8 mouse cellular contexts compared by ENCODE assay signal in genomic region chr7:97081959-97082218, GRCm38 (mm10). TPM values are rescaled to one million over a fixed set of nuclear protein-coding genes. Genes with fewer than 3 reads are reported as not detected.
DNase-seq lines count a peak whose midpoint lies in the region; ATAC-seq and TF ChIP-seq lines count a peak whose summit lies in the region.

No protein-coding gene starts in this region.

- no peaks in the 10 kb centered on the region for H3K9me3 ChIP-seq in heart, embryonic 12.5 days (replicated peaks)
- no peaks in the 10 kb centered on the region for H3K9me3 ChIP-seq in E14TG2a.4 (ENCODE audit: low read length)
- no peaks in the 10 kb centered on the region for H3K9me3 ChIP-seq in forebrain, postnatal 0 days (ENCODE audit: low read length)
- H3K9me3 ChIP-seq in liver, embryonic 16.5 days (replicated peaks; ENCODE audit: control insufficient read depth, low read length) = no peaks in the 10 kb centered on the region

- no peak for DNase-seq in heart, adult 11 months
- no peak for DNase-seq in forebrain, postnatal 0 days
- DNase-seq in embryo, embryonic 10 days (ENCODE audit: low spot score) = no peak
- no peak for DNase-seq in embryo, embryonic 10.5 days (ENCODE audit: low spot score)
- DNase-seq in cerebellum, postnatal 4 days (ENCODE audit: low spot score in 2 of 2) = no peak

- peak overlapping the region; percentile 69 for H3K4me2 ChIP-seq in heart, embryonic 12.5 days
- H3K4me2 ChIP-seq in forebrain, postnatal 0 days (ENCODE audit: low read depth) = peak overlapping the region; percentile 79
- peak overlapping the region; percentile 97 for H3K4me2 ChIP-seq in liver, embryonic 16.5 days (ENCODE audit: low read depth, low read length)

- peak overlapping the region; percentile 97 for H3K9ac ChIP-seq in heart, embryonic 12.5 days
- peak overlapping the region; percentile 92 for H3K9ac ChIP-seq in forebrain, postnatal 0 days
- H3K9ac ChIP-seq in liver, embryonic 16.5 days (ENCODE audit: low read depth, low read length) = peak overlapping the region; percentile 82

- H3K27ac ChIP-seq in heart, embryonic 12.5 days (ENCODE audit: poor library complexity, severe bottlenecking) = peak overlapping the region; percentile 94
- peak overlapping the region; percentile 83 for H3K27ac ChIP-seq in forebrain, postnatal 0 days (ENCODE audit: low read depth, low read length)
- peak overlapping the region; percentile 79 for H3K27ac ChIP-seq in liver, embryonic 16.5 days (ENCODE audit: low read length)

- peaks cover 19% of the 10 kb centered on the region for H3K4me1 ChIP-seq in heart, embryonic 12.5 days (replicated peaks)
- peaks cover 12% of the 10 kb centered on the region for H3K4me1 ChIP-seq in E14TG2a.4 (replicated peaks; ENCODE audit: low read depth, low read length)
- peaks cover 10% of the 10 kb centered on the region; the same call in 1 of the 2 replicates for H3K4me1 ChIP-seq in forebrain, postnatal 0 days (ENCODE audit: insufficient read depth)
- peaks cover 21% of the 10 kb centered on the region for H3K4me1 ChIP-seq in liver, embryonic 16.5 days (ENCODE audit: control insufficient read depth, low read depth, low read length)

- no peak for TF ChIP-seq CTCF in E14TG2a.4 (conservative IDR thresholded peaks at IDR 0.05; ENCODE audit: low read length)
- TF ChIP-seq CTCF in forebrain, postnatal 0 days (IDR thresholded peaks at IDR 0.05; ENCODE audit: low read depth) = no peak

- H3K36me3 ChIP-seq in heart, embryonic 12.5 days = no peaks in the 10 kb centered on the region
- no peaks in the 10 kb centered on the region for H3K36me3 ChIP-seq in E14TG2a.4 (ENCODE audit: insufficient read depth, low read length)
- no peaks in the 10 kb centered on the region for H3K36me3 ChIP-seq in forebrain, postnatal 0 days (ENCODE audit: insufficient read depth)
- no peaks in the 10 kb centered on the region for H3K36me3 ChIP-seq in liver, embryonic 16.5 days (ENCODE audit: control insufficient read depth, insufficient read depth)

- under 1% methylated on average over 37 of the region's 38 CpGs for WGBS in heart, embryonic 12.5 days
- 0% methylated on average over 20 of the region's 38 CpGs for WGBS in forebrain, postnatal 0 days
- 1% methylated on average over 30 of the region's 38 CpGs for WGBS in liver, embryonic 16.5 days (ENCODE audit: insufficient replicate concordance)

- no peaks in the 10 kb centered on the region for H3K27me3 ChIP-seq in heart, embryonic 12.5 days (replicated peaks)
- peaks cover 43% of the 10 kb centered on the region for H3K27me3 ChIP-seq in E14TG2a.4 (ENCODE audit: insufficient read depth, low read length)
- H3K27me3 ChIP-seq in forebrain, postnatal 0 days (ENCODE audit: insufficient read depth, low read length) = no peaks in the 10 kb centered on the region
- H3K27me3 ChIP-seq in liver, embryonic 16.5 days (ENCODE audit: control insufficient read depth, insufficient read depth, low read depth, low read length) = no peaks in the 10 kb centered on the region

- peak; percentile 62 for ATAC-seq in heart, embryonic 12.5 days (ENCODE audit: insufficient number of reproducible peaks, low FRiP score)
- no peak for ATAC-seq in forebrain, postnatal 0 days
- peak; percentile 38 for ATAC-seq in liver, embryonic 16.5 days (ENCODE audit: low read depth)

- peak overlapping the region; percentile 97 for H3K4me3 ChIP-seq in heart, embryonic 12.5 days
- peak overlapping the region; percentile 85 for H3K4me3 ChIP-seq in E14TG2a.4 (replicated peaks; ENCODE audit: low read length)
- peak overlapping the region; percentile 93 for H3K4me3 ChIP-seq in forebrain, postnatal 0 days (ENCODE audit: low read depth, low read length)
- H3K4me3 ChIP-seq in liver, embryonic 16.5 days (ENCODE audit: low read depth, low read length) = peak overlapping the region; percentile 76

RNA-seq across cellular contexts. Expression of gene Gab2, which starts 0.5 kb away (rescaled TPM):
- 10.9 and 11.5 TPM in 2 replicates for polyA plus RNA-seq in heart, embryonic 12.5 days (2016; fragmentation: Nextera tagmentation; extraction: Ambion mirVana)
- total RNA-seq in forebrain, postnatal 0 days (2014; rRNA removed) = 24.1 and 27.0 TPM in 2 replicates
- polyA plus RNA-seq in forebrain, postnatal 0 days (2015; fragmentation: Nextera tagmentation; extraction: Ambion mirVana) = 11.4 and 14.0 TPM in 2 replicates
- 2.1 and 2.2 TPM in 2 replicates for polyA plus RNA-seq in liver, embryonic 16.5 days (2015; fragmentation: Nextera tagmentation; extraction: Ambion mirVana)
